Mouse (Mus musculus): ENCODE data around the gene A630076J17Rik.

The A630076J17Rik gene

DNA sequence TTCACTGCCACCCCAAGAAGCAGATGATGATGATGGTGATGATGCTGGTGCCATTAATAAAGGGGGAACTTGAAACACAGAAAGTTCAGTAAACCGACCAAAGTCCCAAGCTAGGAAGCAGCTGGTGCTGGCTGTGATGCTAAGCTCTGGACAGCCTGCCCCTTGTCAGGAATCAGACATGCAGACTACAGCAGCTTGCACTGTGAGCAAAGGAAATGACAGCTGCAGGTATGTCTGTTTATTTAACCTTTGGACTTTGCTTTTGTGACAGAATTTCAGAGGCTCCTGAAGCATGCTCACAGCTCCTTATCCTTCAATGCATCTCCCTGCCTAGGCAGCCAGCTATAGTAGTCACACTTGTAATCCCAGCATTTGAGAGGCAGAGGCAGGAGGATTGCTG is at the start of gene A630076J17Rik:
Gene A630076J17Rik (plus strand): TSS at position 88 of the 400 bp plus-strand sequence.
- DNase-seq = no peak

GRCm38 (mm10) chr3:107180860-107181259 is 49.6 kb upstream of the A630076J17Rik start:
- no peak for DNase-seq

DNA sequence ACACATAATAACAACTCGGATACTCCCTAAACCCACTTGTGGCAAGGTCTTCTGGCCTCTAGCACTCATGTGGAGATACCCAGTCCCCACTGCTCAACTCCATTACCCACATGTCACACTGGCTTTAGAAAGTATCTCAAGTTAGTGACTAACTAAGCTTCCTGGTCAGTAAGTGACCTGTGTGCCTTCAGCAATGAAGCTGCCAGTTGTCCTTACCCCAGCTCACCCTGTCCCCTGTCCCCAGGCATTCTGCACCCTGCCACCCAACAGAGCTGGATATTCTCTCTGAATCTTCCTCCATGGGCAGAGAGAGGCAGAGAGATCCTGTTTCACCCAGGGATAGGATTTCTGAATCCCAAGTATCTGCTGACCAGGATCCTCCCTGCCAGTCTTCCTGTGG is 47.7 kb upstream of the A630076J17Rik start, which contains the start of gene Kcna10:
Gene Kcna10 (plus strand): TSS at position 301 of the 400 bp plus-strand sequence.
- no peak for DNase-seq

DNA sequence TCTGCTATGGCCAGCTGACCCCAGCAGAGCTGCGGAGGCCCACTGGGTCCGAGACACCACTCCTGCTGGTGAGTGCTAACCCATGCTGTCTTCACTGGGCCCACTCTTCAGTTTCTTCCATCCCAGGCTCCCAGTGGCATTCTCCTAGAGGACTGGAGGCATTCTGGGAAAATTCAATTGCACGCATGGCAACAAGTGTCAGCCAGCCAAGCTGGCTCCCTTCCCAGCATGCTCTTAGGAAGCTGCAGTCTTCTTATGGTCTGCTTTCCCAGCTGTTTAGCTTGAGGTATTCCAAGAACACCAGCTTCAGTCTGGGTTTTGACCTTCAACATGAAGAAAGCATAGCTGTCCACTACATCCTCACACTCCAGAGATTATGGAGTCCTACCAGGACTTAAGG is 47.2 kb upstream of the A630076J17Rik start:
- peak; percentile 42 for DNase-seq

- no peak for DNase-seq
These were observed 44.8 kb upstream of the A630076J17Rik start for GRCm38 (mm10) chr3:107185597-107185996.

GRCm38 (mm10) chr3:107187022-107187421 is 43.4 kb upstream of the A630076J17Rik start:
- DNase-seq = no peak

GRCm38 (mm10) chr3:107188226-107188899 is 42.1 kb upstream of the A630076J17Rik start:
- DNase-seq = peak; percentile 64

DNA sequence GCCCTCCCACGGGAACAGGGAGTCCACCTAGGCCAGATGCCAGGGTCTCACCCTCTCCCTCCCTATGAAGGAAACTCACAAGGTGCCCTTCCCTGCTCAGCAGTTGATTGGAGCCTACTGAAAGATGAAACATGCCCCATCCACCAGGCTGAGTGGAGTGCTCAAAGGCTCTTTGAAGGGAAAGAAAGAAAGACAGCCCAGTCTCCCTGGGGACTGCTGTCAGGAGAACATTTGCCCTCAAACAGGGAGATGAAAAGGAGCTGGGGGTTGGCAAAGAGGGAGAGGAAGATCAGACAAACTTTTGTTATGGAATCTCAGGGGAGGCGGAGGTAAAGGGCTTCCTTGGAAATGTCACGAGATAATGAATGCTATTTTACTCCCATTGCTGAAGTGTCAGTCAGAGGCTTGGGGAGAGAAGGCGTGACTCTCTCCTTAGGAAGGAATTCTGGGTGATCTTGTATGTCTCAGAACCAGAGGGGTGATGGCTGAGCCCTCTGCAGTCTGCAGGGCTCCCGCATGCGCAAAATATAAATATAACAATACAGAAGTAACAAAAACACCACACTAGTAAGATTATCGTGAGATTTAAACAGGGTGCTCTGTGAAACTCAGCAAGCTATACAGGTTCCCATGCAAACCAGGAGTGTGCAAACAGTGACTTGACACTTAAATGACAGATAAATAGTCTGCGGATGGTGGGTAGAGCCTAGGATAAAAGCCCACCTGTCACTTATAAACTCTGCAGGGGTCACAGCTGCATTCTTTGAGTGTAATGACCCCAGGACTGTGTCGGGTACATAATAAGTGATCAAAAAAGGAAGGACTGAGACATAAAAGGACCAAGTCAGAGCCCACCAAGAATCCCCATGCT is 28.9 kb upstream of the A630076J17Rik start:
- DNase-seq = no peak

DNA sequence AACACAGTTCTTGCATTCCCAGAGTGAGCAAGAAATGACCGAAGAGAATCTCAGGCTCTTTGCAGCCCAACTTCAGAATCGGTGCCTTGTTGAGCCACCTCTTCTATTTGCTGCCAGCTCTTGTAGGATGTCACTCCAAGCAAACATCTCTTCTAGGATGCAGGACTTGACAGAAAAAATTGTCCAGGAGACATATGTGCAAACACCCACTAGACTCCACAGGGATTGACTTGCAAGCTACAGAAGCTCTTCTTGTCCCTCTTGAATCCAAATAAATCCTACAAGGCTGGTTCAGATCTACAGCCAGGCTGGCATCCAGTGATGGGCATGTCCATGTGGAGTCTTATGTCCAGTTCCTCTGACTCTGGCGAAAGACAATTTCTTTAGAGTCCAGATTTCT is 26.0 kb upstream of the A630076J17Rik start:
- DNase-seq = no peak

GRCm38 (mm10) chr3:107205170-107205569 is 25.2 kb upstream of the A630076J17Rik start:
- DNase-seq = no peak

- peak; percentile 78 for DNase-seq
These were observed 24.4 kb upstream of the A630076J17Rik start for GRCm38 (mm10) chr3:107205994-107206393.

- DNase-seq = no peak
These were observed 23.8 kb upstream of the A630076J17Rik start for GRCm38 (mm10) chr3:107206490-107207150.

DNA sequence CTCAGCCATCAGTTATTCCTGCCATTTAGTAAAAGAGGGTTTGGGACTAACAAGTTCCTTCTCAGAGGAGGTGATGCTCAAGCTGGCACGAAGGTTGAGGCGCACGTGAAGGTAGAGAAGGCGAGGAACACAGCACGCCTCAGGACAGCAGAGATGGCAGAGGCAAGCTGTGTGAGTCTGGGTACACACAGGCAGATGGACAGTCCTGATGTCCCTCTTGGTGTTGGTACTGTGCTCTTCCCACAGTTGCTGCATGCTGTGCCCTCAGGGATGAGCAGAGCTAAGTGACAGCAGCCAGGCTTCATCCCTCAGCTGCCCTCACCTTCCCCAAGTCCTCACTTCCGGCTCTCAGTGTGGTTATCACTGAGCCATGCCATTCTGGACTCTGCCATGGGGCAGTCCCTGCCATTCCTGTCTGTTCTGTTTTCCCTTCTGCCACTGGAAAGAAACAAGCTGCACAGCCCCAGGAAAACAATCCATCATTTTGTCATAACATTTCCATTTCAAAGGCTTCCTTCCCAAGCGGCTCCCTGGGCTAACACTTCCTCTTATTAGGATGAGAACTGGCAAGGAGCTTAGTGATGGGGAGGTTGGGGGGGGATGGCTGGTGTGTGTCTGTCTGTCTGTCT is 22.7 kb upstream of the A630076J17Rik start:
- no peak for DNase-seq

DNA sequence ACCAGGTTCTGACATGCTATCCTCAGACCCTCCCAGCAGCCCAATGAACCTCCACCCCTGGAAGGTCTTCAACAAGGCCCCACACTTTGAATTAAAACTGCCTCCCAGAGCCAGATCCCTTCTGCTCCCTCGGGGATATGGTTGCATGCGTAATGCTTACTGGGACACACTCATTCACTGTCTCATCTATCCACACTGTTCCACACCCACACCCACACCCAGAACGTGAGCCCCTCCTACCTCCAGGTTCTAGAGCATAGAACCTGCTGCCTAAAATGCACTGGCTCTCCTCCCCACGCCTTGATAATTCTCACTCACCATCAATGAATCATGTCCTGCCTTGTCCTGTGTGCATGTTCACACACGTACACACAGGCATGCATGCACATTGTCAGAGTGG is 15.8 kb upstream of the A630076J17Rik start:
- no peak for DNase-seq

DNA sequence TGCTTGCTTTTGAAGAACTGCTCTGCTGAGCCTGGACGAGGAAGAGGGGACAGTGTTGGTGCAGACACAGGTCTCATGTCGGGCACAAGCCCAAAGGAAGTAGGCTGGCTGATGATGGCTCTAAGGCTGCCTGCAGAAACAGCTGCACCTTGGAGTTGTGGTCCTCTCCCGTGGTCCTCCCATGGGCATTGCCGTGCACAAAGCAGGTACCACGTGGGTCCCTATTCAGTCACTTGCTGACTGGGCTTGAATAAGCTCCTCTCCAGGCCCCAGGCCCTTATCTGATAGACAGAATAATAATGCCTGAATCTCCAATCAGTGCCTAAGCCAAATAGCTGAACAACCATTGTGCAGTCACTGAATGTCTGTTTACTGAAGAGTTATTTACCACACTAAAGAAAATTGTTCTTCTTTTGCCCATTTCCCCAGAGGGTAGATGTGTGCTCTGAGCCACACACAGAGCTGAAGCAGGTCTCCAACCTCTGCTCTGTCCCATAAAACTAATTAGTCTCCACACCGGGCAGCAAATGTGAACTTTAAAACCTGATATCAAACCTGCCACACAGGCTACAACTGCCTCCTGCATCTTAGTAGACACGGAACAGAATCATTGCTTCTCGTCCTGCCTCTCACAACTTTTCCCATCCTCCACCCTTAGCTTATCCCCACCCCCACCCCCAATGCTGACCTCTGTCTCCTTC is 13.9 kb upstream of the A630076J17Rik start:
- no peak for DNase-seq

DNA sequence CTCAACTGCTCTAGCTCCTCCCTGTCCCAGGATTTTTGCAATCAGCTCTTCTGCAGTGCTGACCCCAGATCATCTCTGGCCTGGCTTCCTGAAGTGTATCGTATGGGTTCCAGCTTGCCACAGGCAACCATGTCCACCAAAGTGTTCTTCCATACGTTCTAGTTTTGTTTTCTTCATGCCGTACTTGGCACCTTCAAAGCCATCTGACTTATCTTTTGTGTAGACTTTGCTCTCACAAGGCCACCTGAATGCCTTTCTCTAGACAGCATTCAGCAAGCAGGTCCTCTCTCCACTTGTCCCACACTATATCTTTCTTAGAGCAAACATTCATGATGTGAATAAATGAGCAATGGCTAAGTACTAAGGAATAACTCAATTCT is 13.3 kb upstream of the A630076J17Rik start:
- DNase-seq = no peak

GRCm38 (mm10) chr3:107218572-107218971 is 11.8 kb upstream of the A630076J17Rik start:
- no peak for DNase-seq

GRCm38 (mm10) chr3:107221608-107222007 is 8.8 kb upstream of the A630076J17Rik start, which contains the start of gene Cym:
Cym (minus strand) TSS chr3:107221732.
- no peak for DNase-seq

GRCm38 (mm10) chr3:107223230-107223629 is 7.2 kb upstream of the A630076J17Rik start:
- DNase-seq = no peak

- no peak for DNase-seq
These were observed 4.6 kb upstream of the A630076J17Rik start for GRCm38 (mm10) chr3:107225820-107226219.

DNA sequence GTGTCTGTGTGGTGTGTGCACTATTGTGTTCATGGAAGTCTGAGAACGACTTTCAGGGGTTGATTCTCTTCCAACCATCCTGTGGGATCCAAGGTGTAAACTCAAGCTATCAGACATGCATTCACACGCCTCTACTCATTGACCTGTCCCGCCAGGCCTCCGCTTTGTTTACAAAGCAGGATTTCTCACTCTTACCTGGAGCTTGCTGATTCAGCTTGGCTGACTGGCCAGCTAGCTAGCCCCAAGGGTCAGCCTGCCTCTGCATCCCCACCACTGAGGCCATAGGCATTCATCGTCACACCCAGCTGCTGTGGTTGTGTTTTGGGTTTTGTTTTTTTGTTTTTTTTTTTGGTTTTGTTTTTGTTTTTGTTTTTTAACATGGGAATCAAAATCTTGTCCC is 1.2 kb upstream of the A630076J17Rik start:
- DNase-seq = no peak

- peak; percentile 11 for DNase-seq
These were observed 592 bp upstream of the A630076J17Rik start for GRCm38 (mm10) chr3:107229822-107230221.

Measured in right cerebral cortex, postnatal 4 days (tissue).